In the genomic region with DNA sequence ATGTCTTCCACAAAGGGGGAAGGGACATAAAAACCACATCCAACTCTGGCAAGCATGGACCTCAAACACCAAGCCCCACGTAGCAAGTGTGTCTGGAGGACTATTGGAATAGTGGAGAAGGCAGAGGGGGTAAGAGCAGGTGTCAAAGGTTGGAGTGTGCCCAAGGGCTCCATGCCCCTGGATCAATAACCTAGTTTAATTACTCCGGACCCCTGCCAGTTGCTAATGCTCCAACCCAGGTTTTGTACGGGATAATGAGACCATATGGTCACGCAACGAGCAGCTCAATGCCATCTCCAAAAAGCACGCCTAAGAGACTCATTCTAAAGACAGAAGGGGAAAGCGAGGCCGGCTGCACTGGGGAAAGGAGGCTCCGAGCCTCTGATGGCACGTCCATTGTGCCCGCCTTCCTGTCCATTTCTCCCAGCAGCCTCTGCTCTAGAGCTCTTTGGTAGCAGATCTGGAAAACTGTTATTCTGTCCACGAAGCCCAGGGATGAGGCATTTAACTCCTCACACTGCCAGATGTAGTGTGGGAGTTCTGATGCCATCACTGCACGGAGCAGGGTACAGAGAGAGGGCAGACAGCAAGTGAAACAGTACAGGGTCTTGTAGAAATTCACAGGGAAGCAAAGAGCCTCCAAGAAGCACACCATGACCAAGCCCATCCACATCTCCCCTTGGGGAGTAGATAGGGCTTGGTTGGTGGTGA, we compare ENCODE assay signal across 18 mouse cellular contexts.
DNase-seq lines count a peak whose midpoint lies in the region; ATAC-seq lines count a peak whose summit lies in the region.
"Had no signal": no experiment of that assay in that cellular context is flagged by ENCODE, and none has a peak within 500 bp of the region (broad histone marks: within the 10 kb centered on the region; RNA-seq: fewer than 3 reads in every experiment).

No protein-coding gene starts in this region.

- DNase-seq in forebrain, embryonic 14.5 days (ENCODE audit: low spot score): peak; percentile 30
- DNase-seq in layer of hippocampus, adult 9-11 months: peak; percentile 49
- DNase-seq in layer of hippocampus, adult 9-10 months (ENCODE audit: low spot score): no peak
- DNase-seq in right cerebral cortex, adult 18-20 months: peak; percentile 69
- no peak for DNase-seq in right cerebral cortex, postnatal 4 days
- peak; percentile 15 for DNase-seq in retina, postnatal 1 day
- DNase-seq in spleen, adult 18-20 months: no peak
- DNase-seq: adrenal gland, postnatal 14 days; heart, adult 11 months had no signal

- no peak overlapping the region for H3K4me2 ChIP-seq in forebrain, embryonic 14.5 days (ENCODE audit: low read length)
- H3K4me2 ChIP-seq in forebrain, embryonic 15.5 days (replicated peaks): no peak overlapping the region
- H3K4me2 ChIP-seq: kidney, embryonic 15.5 days; limb, embryonic 13.5 days; midbrain, embryonic 15.5 days had no signal

- peaks cover 2% of the 10 kb centered on the region; the same call in 1 of the 2 replicates for H3K4me1 ChIP-seq in forebrain, embryonic 14.5 days (ENCODE audit: control insufficient read depth, insufficient read depth, low read length)
- H3K4me1 ChIP-seq in forebrain, embryonic 15.5 days: peaks cover 17% of the 10 kb centered on the region
- H3K4me1 ChIP-seq: kidney, embryonic 15.5 days; midbrain, embryonic 15.5 days had no signal

- no peaks in the 10 kb centered on the region for H3K9me3 ChIP-seq in forebrain, embryonic 14.5 days (replicated peaks; ENCODE audit: control insufficient read depth, low read length)
- no peaks in the 10 kb centered on the region for H3K9me3 ChIP-seq in forebrain, embryonic 15.5 days
- H3K9me3 ChIP-seq: kidney, embryonic 15.5 days; limb, embryonic 13.5 days; midbrain, embryonic 15.5 days had no signal

- H3K36me3 ChIP-seq in forebrain, embryonic 14.5 days (ENCODE audit: control insufficient read depth, insufficient read depth, low read length): no peaks in the 10 kb centered on the region
- H3K36me3 ChIP-seq in forebrain, embryonic 15.5 days: no peaks in the 10 kb centered on the region
- H3K36me3 ChIP-seq: kidney, embryonic 15.5 days; limb, embryonic 13.5 days; midbrain, embryonic 15.5 days had no signal

- 47% methylated on average over 13 of the region's 13 CpGs for WGBS in forebrain, embryonic 14.5 days
- 47% methylated on average over 13 of the region's 13 CpGs for WGBS in forebrain, embryonic 15.5 days

- no peak for ATAC-seq in forebrain, embryonic 14.5 days
- no peak for ATAC-seq in forebrain, embryonic 15.5 days (replicated peaks)
- ATAC-seq: activated CD4-positive, CD25-positive, alpha-beta regulatory T cell, adult 4 months; intestine, embryonic 16.5 days; lung, postnatal 0 days; midbrain, embryonic 15.5 days; Patski had no signal

- H3K27me3 ChIP-seq in forebrain, embryonic 14.5 days (replicated peaks; ENCODE audit: control insufficient read depth, insufficient read depth, low read length): no peaks in the 10 kb centered on the region
- H3K27me3 ChIP-seq in forebrain, embryonic 15.5 days: no peaks in the 10 kb centered on the region
- H3K27me3 ChIP-seq: kidney, embryonic 15.5 days; limb, embryonic 13.5 days; midbrain, embryonic 15.5 days; Patski had no signal

- H3K4me3 ChIP-seq in forebrain, embryonic 14.5 days (ENCODE audit: low read depth, low read length): no peak overlapping the region
- no peak overlapping the region for H3K4me3 ChIP-seq in forebrain, embryonic 15.5 days
- H3K4me3 ChIP-seq: kidney, embryonic 15.5 days; limb, embryonic 13.5 days; midbrain, embryonic 15.5 days had no signal

- no peak overlapping the region for H3K27ac ChIP-seq in forebrain, embryonic 14.5 days (ENCODE audit: low read depth, low read length)
- H3K27ac ChIP-seq in forebrain, embryonic 15.5 days (replicated peaks): no peak overlapping the region
- H3K27ac ChIP-seq: kidney, embryonic 15.5 days; limb, embryonic 13.5 days; liver, embryonic 14.5 days; midbrain, embryonic 15.5 days had no signal

- H3K9ac ChIP-seq in forebrain, embryonic 14.5 days (ENCODE audit: low read length): no peak overlapping the region
- no peak overlapping the region for H3K9ac ChIP-seq in forebrain, embryonic 15.5 days (replicated peaks)
- H3K9ac ChIP-seq: kidney, embryonic 15.5 days; limb, embryonic 13.5 days; liver, embryonic 14.5 days; midbrain, embryonic 15.5 days had no signal

Comparison
In these comparisons a context has a peak if more than half of its experiments do, and no peak if none do; other contexts are left out.
1. DNase-seq: peak in forebrain, embryonic 14.5 days (single experiment), layer of hippocampus, adult 9-11 months (single experiment), right cerebral cortex, adult 18-20 months (single experiment) and retina, postnatal 1 day (single experiment); none in layer of hippocampus, adult 9-10 months (single experiment), right cerebral cortex, postnatal 4 days (single experiment) and spleen, adult 18-20 months (0 of 2).